Mouse (Mus musculus) megakaryocyte progenitor cell, adult 5-6 weeks (primary cell): ENCODE measurements around the gene Nrgn. TPM values are rescaled to one million over a fixed set of nuclear protein-coding genes. Genes with fewer than 3 reads are reported as not detected.
A peak's percentile ranks its signal among the peaks of the same experiment; 100 is the strongest.

ENCODE experiments used
- ATAC-seq: replicated peaks from 2 replicates; pipeline ENCODE4 v1.8.0; 2016; ENCODE audit warnings: mild to moderate bottlenecking, moderate TSS enrichment, inconsistent platforms; ENCODE audit not compliant: poor library complexity
- total RNA-seq, 2 experiments: library from RNA; stranded (forward) in 1 of 2; stranded (reverse) in 1 of 2; fragments of 157-497, 149-512 nt in 1 of 2; fragments of 200-1000 nt in 1 of 2; gene quantifications; 2 replicates each; pipeline versions ENCODE4 v1.2.3 to v1.2.4; 2015 to 2017

Nrgn gene
- total RNA-seq, 2 experiments from 2014 or later = 0.54 to 9.6 TPM

- no peak for ATAC-seq
Measured at GRCm38 (mm10) chr9:37554838-37555748, 2.4 kb upstream of the Nrgn start, which contains the start of gene Siae. TSS of gene Siae (plus strand) at chr9:37555698.

- peak; percentile 64 for ATAC-seq
Measured at GRCm38 (mm10) chr9:37554279-37554678, 1.6 kb upstream of the Nrgn start.

GRCm38 (mm10) chr9:37551751-37552531, 763 bp downstream of the Nrgn start:
- peak; percentile 12; the same call in 1 of the 2 replicates for ATAC-seq

- no peak for ATAC-seq
Measured at GRCm38 (mm10) chr9:37550435-37550834, 2.3 kb downstream of the Nrgn start.

GRCm38 (mm10) chr9:37546889-37547288, 5.8 kb downstream of the Nrgn start:
- ATAC-seq = no peak

GRCm38 (mm10) chr9:37545847-37546452, 6.8 kb downstream of the Nrgn start:
- ATAC-seq = no peak

- ATAC-seq = no peak
Measured at GRCm38 (mm10) chr9:37545166-37545610, 7.5 kb downstream of the Nrgn start.

- ATAC-seq = peak; percentile 78
Measured at GRCm38 (mm10) chr9:37544447-37545165, 8.1 kb downstream of the Nrgn start.

- ATAC-seq = no peak
Measured at GRCm38 (mm10) chr9:37543869-37544440, 8.7 kb downstream of the Nrgn start.

- ATAC-seq = no peak
Measured at GRCm38 (mm10) chr9:37541851-37542642, 10.7 kb downstream of the Nrgn start.

GRCm38 (mm10) chr9:37540701-37541575, 11.8 kb downstream of the Nrgn start:
- peak; percentile 29; the same call in 1 of the 2 replicates for ATAC-seq

GRCm38 (mm10) chr9:37540226-37540625, 12.5 kb downstream of the Nrgn start:
- no peak for ATAC-seq

- no peak for ATAC-seq
Measured at GRCm38 (mm10) chr9:37539170-37540025, 13.3 kb downstream of the Nrgn start, which contains the start of gene Vsig2. TSS of gene Vsig2 (plus strand) at chr9:37539255.

- ATAC-seq = no peak
Measured at GRCm38 (mm10) chr9:37537658-37538250, 14.9 kb downstream of the Nrgn start.

GRCm38 (mm10) chr9:37536851-37537250, 15.9 kb downstream of the Nrgn start:
- ATAC-seq = no peak

GRCm38 (mm10) chr9:37530888-37531705, 21.6 kb downstream of the Nrgn start:
- ATAC-seq = peak; percentile 44
